Mouse (Mus musculus) gastrocnemius, adult 2 months (tissue): Measurements from ENCODE around the gene Deup1. TPM values are rescaled to one million over a fixed set of nuclear protein-coding genes. Genes with fewer than 3 reads are reported as not detected.

Source experiments
- DNase-seq: peaks from one replicate; pipeline ENCODE4 v3.0.0; 2022
- H3K27ac ChIP-seq: fragments of 200-600 bp; 2 replicates; pipeline ENCODE4 v1.8.1; 2022; ENCODE audit warnings: mild to moderate bottlenecking
- H3K4me3 ChIP-seq: fragments of 200-600 bp; 2 replicates; pipeline ENCODE4 v1.8.1; 2022; ENCODE audit warnings: mild to moderate bottlenecking, moderate library complexity
- CTCF ChIP-seq: fragments of 200-600 bp; IDR thresholded peaks from 2 replicates; pipeline ENCODE4 v1.8.1; 2022; ENCODE audit warnings: antibody characterized with exemption, mild to moderate bottlenecking, moderate library complexity
- intact Hi-C: fragments of 180-260 bp; cut with DNase I; formaldehyde crosslinking; loops from one replicate; pipeline ENCODE4 v1.15.1; 2025
- total RNA-seq, 2 experiments: library from RNA; stranded (reverse); gene quantifications; 2 replicates each; pipeline ENCODE4 v1.2.3; 2021

Gene Deup1
- total RNA-seq, 2 experiments from 2014 or later: not detected

- Histone ChIP-seq H3K27ac (no peak overlapping the region), H3K4me3 (no peak overlapping the region)
- TF ChIP-seq CTCF: no peak
- intact Hi-C loops: no loop called here
- no peak for DNase-seq
Observed at GRCm38 (mm10) chr9:15616471-15616870, 11.3 kb downstream of the Deup1 start.

- intact Hi-C loops: no loop called here
- Histone ChIP-seq H3K27ac (no peak overlapping the region), H3K4me3 (no peak overlapping the region)
- DNase-seq: no peak
- peak; percentile 22; the same call in 1 of the 2 replicates for TF ChIP-seq CTCF
Observed at GRCm38 (mm10) chr9:15609280-15609930, 18.3 kb downstream of the Deup1 start.

GRCm38 (mm10) chr9:15607601-15608000 lies 20.1 kb downstream of the Deup1 start:
- H3K4me3 ChIP-seq: no peak overlapping the region
- intact Hi-C loops: no loop called here
- TF ChIP-seq CTCF: no peak
- no peak for DNase-seq
- no peak overlapping the region for H3K27ac ChIP-seq

GRCm38 (mm10) chr9:15603156-15603555 lies 24.6 kb downstream of the Deup1 start:
- Histone ChIP-seq H3K27ac (no peak overlapping the region), H3K4me3 (no peak overlapping the region)
- intact Hi-C loops: no loop called here
- TF ChIP-seq CTCF: no peak
- DNase-seq: no peak

- no peak for DNase-seq
- intact Hi-C loops: no loop called here
- H3K27ac ChIP-seq: peak overlapping the region; percentile 16; the same call in 1 of the 2 replicates
- no peak overlapping the region for H3K4me3 ChIP-seq
- no peak for TF ChIP-seq CTCF
Observed at GRCm38 (mm10) chr9:15600859-15601540, 26.7 kb downstream of the Deup1 start.

GRCm38 (mm10) chr9:15600156-15600858 lies 27.4 kb downstream of the Deup1 start:
- no peak for DNase-seq
- Histone ChIP-seq H3K27ac (peak overlapping the region; percentile 16; the same call in 1 of the 2 replicates), H3K4me3 (no peak overlapping the region)
- no peak for TF ChIP-seq CTCF
- intact Hi-C loops: no loop called here

- TF ChIP-seq CTCF: no peak
- no peak for DNase-seq
- H3K27ac ChIP-seq: no peak overlapping the region
- H3K4me3 ChIP-seq: no peak overlapping the region
- intact Hi-C loops: no loop called here
Observed at GRCm38 (mm10) chr9:15596598-15596997, 31.1 kb downstream of the Deup1 start.

- intact Hi-C loops: no loop called here
- no peak for TF ChIP-seq CTCF
- Histone ChIP-seq H3K4me3 (no peak overlapping the region), H3K27ac (no peak overlapping the region)
- no peak for DNase-seq
Observed at GRCm38 (mm10) chr9:15594148-15594547, 33.6 kb downstream of the Deup1 start.

- intact Hi-C loops: no loop called here
- Histone ChIP-seq H3K27ac (no peak overlapping the region), H3K4me3 (no peak overlapping the region)
- TF ChIP-seq CTCF: no peak
- no peak for DNase-seq
Observed at GRCm38 (mm10) chr9:15587157-15587854, 40.4 kb downstream of the Deup1 start.

- DNase-seq: no peak
- intact Hi-C loops: no loop called here
Observed at GRCm38 (mm10) chr9:15585956-15586355, 41.8 kb downstream of the Deup1 start.

GRCm38 (mm10) chr9:15584209-15584608 lies 43.5 kb downstream of the Deup1 start:
- no peak for DNase-seq
- intact Hi-C loops: no loop called here
- Histone ChIP-seq H3K27ac (no peak overlapping the region), H3K4me3 (no peak overlapping the region)
- no peak for TF ChIP-seq CTCF

More at GRCm38 (mm10) chr9:15585956-15586355, 41.8 kb downstream of the Deup1 start:
- Histone ChIP-seq H3K4me3 (no peak overlapping the region), H3K27ac (no peak overlapping the region)
- TF ChIP-seq CTCF: no peak

- intact Hi-C loops: no loop called here
- Histone ChIP-seq H3K4me3 (no peak overlapping the region), H3K27ac (no peak overlapping the region)
- no peak for DNase-seq
- no peak for TF ChIP-seq CTCF
Observed at GRCm38 (mm10) chr9:15582026-15582425, 45.7 kb downstream of the Deup1 start.
